Mouse (Mus musculus) embryonic facial prominence, embryonic 12.5 days (tissue): ENCODE data around the gene Ifnar2. TPM values are rescaled to one million over a fixed set of nuclear protein-coding genes. Genes with fewer than 3 reads are reported as not detected.

Source experiments
- ATAC-seq: fragments of 200-750 bp; cut with Nextera tagmentation; 2 replicates; pipeline ENCODE4 v1.8.0; 2017; ENCODE audit not compliant: insufficient number of reproducible peaks, insufficient read depth, low FRiP score, low TSS enrichment
- H3K27ac ChIP-seq: fragments of 300-500 bp; sonication (generic); 2 replicates; pipeline ENCODE4 v1.5.1; 2016; ENCODE audit warnings: mild to moderate bottlenecking
- H3K27me3 ChIP-seq: fragments of 300-500 bp; sonication (generic); 2 replicates; pipeline ENCODE4 v1.6.1; 2016; ENCODE audit warnings: mild to moderate bottlenecking, moderate library complexity
- H3K36me3 ChIP-seq: fragments of 300-500 bp; sonication (generic); 2 replicates; pipeline ENCODE4 v1.6.1; 2016; ENCODE audit warnings: mild to moderate bottlenecking
- H3K4me1 ChIP-seq: fragments of 300-500 bp; sonication (generic); 2 replicates; pipeline ENCODE4 v1.6.1; 2016
- H3K4me2 ChIP-seq: fragments of 300-500 bp; sonication (generic); replicated peaks from 2 replicates; pipeline ENCODE4 v1.6.1; 2016; ENCODE audit warnings: mild to moderate bottlenecking, moderate library complexity
- H3K4me3 ChIP-seq: fragments of 300-500 bp; sonication (generic); 2 replicates; pipeline ENCODE4 v1.5.1; 2016; ENCODE audit warnings: mild to moderate bottlenecking
- H3K9ac ChIP-seq: fragments of 300-500 bp; sonication (generic); 2 replicates; pipeline ENCODE4 v1.6.1; 2016; ENCODE audit warnings: mild to moderate bottlenecking, moderate library complexity
- H3K9me3 ChIP-seq: fragments of 300-500 bp; sonication (generic); 2 replicates; pipeline ENCODE4 v1.6.1; 2016; ENCODE audit warnings: mild to moderate bottlenecking, moderate library complexity
- WGBS: fragments of 180-500 bp; shearing (Covaris S2); methylation state at CpG from one replicate; pipeline ENCODE4 v1.1.7; 2016; 5-methylcytosine and 5-hydroxymethylcytosine counted together
- polyA plus RNA-seq: library from polyadenylated mRNA; unstranded; fragments of >200 nt; fragmentation: Nextera tagmentation; extraction: Ambion mirVana; gene quantifications from 2 replicates; pipeline ENCODE4 v1.2.1, GENCODE M21; 2016

Gene Ifnar2
- polyA plus RNA-seq, 1 experiment from 2014 or later, result 42.6 TPM

DNA sequence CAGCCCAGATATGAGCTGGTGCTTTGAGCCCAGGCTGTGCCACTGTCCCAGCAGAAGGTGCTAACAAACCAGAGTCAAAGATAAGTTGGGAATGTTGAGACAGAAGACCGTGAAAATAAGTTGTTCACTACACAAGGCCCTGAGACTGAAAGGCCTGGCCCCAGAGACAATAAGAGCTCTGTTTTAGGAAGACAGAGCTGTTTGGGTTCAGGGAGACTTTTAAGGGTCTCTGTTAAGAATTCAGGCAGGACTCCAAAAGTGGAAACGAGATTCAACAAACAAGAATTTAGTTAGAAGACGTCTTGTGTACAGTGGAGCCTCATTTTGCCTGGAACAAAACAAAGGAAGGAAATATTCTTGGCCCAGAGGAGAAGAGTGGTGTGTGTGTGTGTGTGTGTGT lies 6.8 kb downstream of the Ifnar2 start:
- ATAC-seq, result no peak
- Histone ChIP-seq H3K9me3 (no peaks in the 10 kb centered on the region), H3K36me3 (peaks cover 18% of the 10 kb centered on the region), H3K4me2 (no peak overlapping the region), H3K4me3 (no peak overlapping the region), H3K27me3 (no peaks in the 10 kb centered on the region), H3K27ac (peak overlapping the region; percentile 64; the same call in 1 of the 2 replicates), H3K4me1 (peaks cover 11% of the 10 kb centered on the region; the same call in 1 of the 2 replicates), H3K9ac (no peak overlapping the region)
- whole genome bisulfite sequencing, result 29% methylated on average over 3 of the region's 3 CpGs

- no peak overlapping the region for H3K9ac ChIP-seq
- H3K9me3 ChIP-seq, result no peaks in the 10 kb centered on the region
- no peak overlapping the region for H3K4me3 ChIP-seq
- H3K27ac ChIP-seq, result no peak overlapping the region
- no peaks in the 10 kb centered on the region for H3K27me3 ChIP-seq
- peaks cover 11% of the 10 kb centered on the region; the same call in 1 of the 2 replicates for H3K4me1 ChIP-seq
- no peak overlapping the region for H3K4me2 ChIP-seq
- H3K36me3 ChIP-seq, result peaks cover 23% of the 10 kb centered on the region
- ATAC-seq, result no peak
- WGBS, result 85% methylated on average over 5 of the region's 5 CpGs
Measured at GRCm38 (mm10) chr16:91380151-91380550, 7.6 kb downstream of the Ifnar2 start.

- H3K4me1 ChIP-seq, result peaks cover 11% of the 10 kb centered on the region; the same call in 1 of the 2 replicates
- no peak overlapping the region for H3K9ac ChIP-seq
- H3K4me2 ChIP-seq, result no peak overlapping the region
- H3K9me3 ChIP-seq, result no peaks in the 10 kb centered on the region
- H3K27me3 ChIP-seq, result no peaks in the 10 kb centered on the region
- ATAC-seq, result no peak
- peaks cover 27% of the 10 kb centered on the region for H3K36me3 ChIP-seq
- H3K27ac ChIP-seq, result no peak overlapping the region
- 78% methylated on average over 4 of the region's 4 CpGs for WGBS
- no peak overlapping the region for H3K4me3 ChIP-seq
Measured at GRCm38 (mm10) chr16:91381606-91382005, 9.0 kb downstream of the Ifnar2 start.

DNA sequence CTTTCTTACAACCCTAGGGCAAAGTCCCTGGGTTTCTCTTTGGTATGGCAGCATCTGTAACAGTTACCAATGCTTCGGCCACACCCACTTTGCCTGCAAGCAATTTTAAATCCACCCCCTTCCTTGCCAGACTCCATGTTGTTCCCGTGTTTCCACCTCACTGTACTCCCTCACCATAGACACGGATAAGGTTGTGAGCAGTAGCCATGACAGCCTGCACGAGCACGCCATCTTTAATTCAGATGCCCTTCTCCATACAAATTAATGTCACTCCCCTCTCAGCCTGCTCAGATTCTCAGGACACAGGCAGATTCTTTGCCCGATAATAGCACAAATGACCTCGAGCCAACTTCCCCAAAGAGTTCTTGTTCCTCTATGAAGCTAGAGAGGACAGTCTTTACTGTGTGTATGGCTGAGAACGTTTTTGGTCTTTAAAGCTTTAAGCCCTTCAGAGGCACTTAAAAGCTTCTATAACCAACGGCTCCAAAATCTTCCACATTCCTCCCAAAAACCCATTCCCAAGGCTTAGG lies 9.7 kb downstream of the Ifnar2 start:
- peaks cover 30% of the 10 kb centered on the region for H3K36me3 ChIP-seq
- WGBS, result 82% methylated on average over 9 of the region's 9 CpGs

DNA sequence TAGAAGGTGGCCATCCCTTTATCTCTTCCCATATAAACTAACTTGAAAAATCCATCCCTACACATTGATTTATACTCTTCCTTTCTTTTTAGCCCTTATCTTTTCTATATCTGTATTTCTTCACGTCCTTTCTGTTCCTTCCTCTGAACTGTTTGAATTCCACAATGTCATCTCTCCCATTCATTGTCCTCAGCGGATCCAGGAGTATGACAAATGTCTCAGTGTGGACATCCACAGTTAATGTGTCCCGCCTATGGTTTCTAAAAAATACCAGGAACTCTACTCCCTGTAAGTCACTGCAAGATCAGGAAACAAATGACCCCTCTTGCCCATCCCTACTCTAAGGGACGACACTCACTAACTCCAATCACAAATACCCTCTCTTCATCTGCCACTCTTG lies 11.6 kb downstream of the Ifnar2 start:
- 88% methylated on average over 4 of the region's 4 CpGs for WGBS

More for the DNA sequence above, 9.7 kb downstream of the Ifnar2 start:
- ATAC-seq, result no peak
- no peaks in the 10 kb centered on the region for H3K9me3 ChIP-seq
- peaks cover 11% of the 10 kb centered on the region; the same call in 1 of the 2 replicates for H3K4me1 ChIP-seq
- H3K27me3 ChIP-seq, result no peaks in the 10 kb centered on the region
- no peak overlapping the region for H3K4me2 ChIP-seq
- H3K4me3 ChIP-seq, result no peak overlapping the region
- H3K27ac ChIP-seq, result no peak overlapping the region
- no peak overlapping the region for H3K9ac ChIP-seq

GRCm38 (mm10) chr16:91385621-91386020 lies 13.0 kb downstream of the Ifnar2 start:
- Histone ChIP-seq H3K27ac (no peak overlapping the region), H3K27me3 (no peaks in the 10 kb centered on the region), H3K9me3 (no peaks in the 10 kb centered on the region), H3K4me1 (no peaks in the 10 kb centered on the region), H3K4me3 (no peak overlapping the region), H3K4me2 (no peak overlapping the region), H3K36me3 (peaks cover 55% of the 10 kb centered on the region), H3K9ac (no peak overlapping the region)
- ATAC-seq, result no peak
- 52% methylated on average over 10 of the region's 10 CpGs for WGBS

More for the DNA sequence above, 11.6 kb downstream of the Ifnar2 start:
- H3K27ac ChIP-seq, result no peak overlapping the region
- no peak overlapping the region for H3K4me3 ChIP-seq
- H3K36me3 ChIP-seq, result peaks cover 46% of the 10 kb centered on the region
- no peak overlapping the region for H3K4me2 ChIP-seq
- H3K9ac ChIP-seq, result no peak overlapping the region
- H3K9me3 ChIP-seq, result no peaks in the 10 kb centered on the region
- no peaks in the 10 kb centered on the region for H3K27me3 ChIP-seq
- ATAC-seq, result no peak
- H3K4me1 ChIP-seq, result peaks cover 5% of the 10 kb centered on the region; the same call in 1 of the 2 replicates

- Histone ChIP-seq H3K27me3 (no peaks in the 10 kb centered on the region), H3K4me3 (no peak overlapping the region), H3K4me2 (no peak overlapping the region), H3K4me1 (no peaks in the 10 kb centered on the region), H3K9ac (no peak overlapping the region), H3K9me3 (no peaks in the 10 kb centered on the region), H3K27ac (no peak overlapping the region), H3K36me3 (peaks cover 57% of the 10 kb centered on the region)
- 93% methylated on average over 10 of the region's 10 CpGs for WGBS
- ATAC-seq, result no peak
Measured at GRCm38 (mm10) chr16:91386419-91387120, 14.0 kb downstream of the Ifnar2 start.

DNA sequence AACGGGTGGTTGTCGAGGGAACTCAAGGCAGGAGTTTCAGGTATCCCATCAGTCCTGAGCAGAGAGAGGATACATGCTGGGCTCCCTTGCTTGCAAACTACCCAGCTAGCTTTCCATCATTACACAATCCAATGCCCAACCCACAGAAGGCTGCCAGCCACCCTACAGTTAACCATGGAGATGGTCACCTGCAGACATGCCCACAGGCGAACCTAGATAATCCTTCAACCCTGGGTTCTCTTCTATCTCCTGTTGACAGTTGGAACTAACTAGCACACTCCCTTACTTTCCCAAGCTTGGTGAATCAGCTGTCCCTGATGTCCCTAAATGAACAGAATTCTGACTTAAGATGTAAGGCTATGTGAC lies 14.5 kb downstream of the Ifnar2 start:
- Histone ChIP-seq H3K27ac (no peak overlapping the region), H3K4me2 (no peak overlapping the region), H3K27me3 (no peaks in the 10 kb centered on the region), H3K4me1 (no peaks in the 10 kb centered on the region), H3K9me3 (no peaks in the 10 kb centered on the region), H3K9ac (no peak overlapping the region), H3K4me3 (no peak overlapping the region), H3K36me3 (peaks cover 62% of the 10 kb centered on the region)
- no peak for ATAC-seq
- 88% methylated on average over 3 of the region's 3 CpGs for WGBS

DNA sequence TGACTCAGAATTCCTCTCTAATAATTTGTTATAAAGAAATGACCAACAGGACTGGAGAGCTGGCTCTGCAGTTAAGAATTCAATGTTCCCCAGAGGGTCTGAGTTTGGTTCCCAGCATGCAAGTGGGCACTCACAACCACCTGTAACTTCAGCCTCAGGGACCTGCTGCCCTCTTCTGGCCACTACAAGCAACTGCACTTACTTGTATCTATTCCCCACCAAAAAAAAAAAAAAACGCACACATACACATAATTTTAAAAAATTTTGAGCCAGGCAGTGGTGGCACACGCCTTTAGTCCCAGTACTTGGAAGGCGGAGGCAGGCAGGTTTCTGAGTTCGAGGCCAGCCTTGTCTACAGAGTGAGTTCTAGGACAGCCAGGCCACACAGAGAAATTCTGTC lies 17.5 kb downstream of the Ifnar2 start:
- Histone ChIP-seq H3K4me3 (no peak overlapping the region), H3K27me3 (no peaks in the 10 kb centered on the region), H3K9me3 (no peaks in the 10 kb centered on the region), H3K4me2 (no peak overlapping the region), H3K9ac (no peak overlapping the region), H3K36me3 (peaks cover 75% of the 10 kb centered on the region), H3K4me1 (no peaks in the 10 kb centered on the region), H3K27ac (no peak overlapping the region)
- ATAC-seq, result no peak
- WGBS, result 89% methylated on average over 4 of the region's 4 CpGs

DNA sequence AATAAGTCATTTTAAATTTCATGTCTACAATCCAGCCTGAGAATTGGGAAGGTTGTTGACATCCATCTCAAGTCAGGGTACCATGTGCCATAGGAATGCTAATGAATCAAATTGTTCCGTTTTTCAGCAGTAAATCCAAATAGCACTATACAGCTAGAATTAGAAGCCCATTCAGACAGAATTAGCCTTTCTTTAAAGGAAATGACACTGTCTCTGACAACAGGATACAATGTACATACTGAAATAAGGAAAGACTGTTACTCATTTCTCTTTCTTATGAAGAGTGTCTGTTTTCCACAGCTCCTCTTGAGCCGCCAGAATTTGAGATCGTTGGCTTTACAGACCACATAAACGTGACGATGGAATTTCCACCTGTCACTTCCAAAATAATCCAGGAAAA lies 18.8 kb downstream of the Ifnar2 start, which contains the start of gene Gm21970:
Gene Gm21970, plus strand, starts transcription at position 301 of the 400 bp plus-strand sequence.
- H3K36me3 ChIP-seq, result peaks cover 74% of the 10 kb centered on the region
- H3K4me1 ChIP-seq, result no peaks in the 10 kb centered on the region
- H3K27ac ChIP-seq, result no peak within 1 kb of the TSS
- ATAC-seq, result no peak
- H3K9me3 ChIP-seq, result no peaks in the 10 kb centered on the region
- H3K9ac ChIP-seq, result no peak within 1 kb of the TSS
- no peaks in the 10 kb centered on the region for H3K27me3 ChIP-seq
- H3K4me3 ChIP-seq, result no peak within 1 kb of the TSS
- 86% methylated on average over 5 of the region's 5 CpGs for WGBS
- no peak within 1 kb of the TSS for H3K4me2 ChIP-seq

- peaks cover 47% of the 10 kb centered on the region for H3K36me3 ChIP-seq
- H3K27me3 ChIP-seq, result no peaks in the 10 kb centered on the region
Measured at GRCm38 (mm10) chr16:91394826-91395410, 22.3 kb downstream of the Ifnar2 start.

More at GRCm38 (mm10) chr16:91394826-91395410, 22.3 kb downstream of the Ifnar2 start:
- Histone ChIP-seq H3K9me3 (no peaks in the 10 kb centered on the region), H3K27ac (no peak overlapping the region), H3K4me1 (no peaks in the 10 kb centered on the region), H3K4me2 (no peak overlapping the region), H3K4me3 (no peak overlapping the region), H3K9ac (no peak overlapping the region)
- 82% methylated on average over 4 of the region's 4 CpGs for WGBS
- ATAC-seq, result no peak
